Mouse (Mus musculus) CD4-positive, CD25-positive, alpha-beta regulatory T cell (primary cell): ENCODE measurements around the gene Abca3. TPM values are rescaled to one million over a fixed set of nuclear protein-coding genes. Genes with fewer than 3 reads are reported as not detected.

Source experiments
- polyA plus RNA-seq: library from polyadenylated mRNA; unstranded; fragments of 100-300 nt; shearing (Covaris generic); gene quantifications from one replicate; pipeline ENCODE4 v1.2.1, GENCODE M21; 2017

The Abca3 gene
- 29.9 TPM for polyA plus RNA-seq

DNA sequence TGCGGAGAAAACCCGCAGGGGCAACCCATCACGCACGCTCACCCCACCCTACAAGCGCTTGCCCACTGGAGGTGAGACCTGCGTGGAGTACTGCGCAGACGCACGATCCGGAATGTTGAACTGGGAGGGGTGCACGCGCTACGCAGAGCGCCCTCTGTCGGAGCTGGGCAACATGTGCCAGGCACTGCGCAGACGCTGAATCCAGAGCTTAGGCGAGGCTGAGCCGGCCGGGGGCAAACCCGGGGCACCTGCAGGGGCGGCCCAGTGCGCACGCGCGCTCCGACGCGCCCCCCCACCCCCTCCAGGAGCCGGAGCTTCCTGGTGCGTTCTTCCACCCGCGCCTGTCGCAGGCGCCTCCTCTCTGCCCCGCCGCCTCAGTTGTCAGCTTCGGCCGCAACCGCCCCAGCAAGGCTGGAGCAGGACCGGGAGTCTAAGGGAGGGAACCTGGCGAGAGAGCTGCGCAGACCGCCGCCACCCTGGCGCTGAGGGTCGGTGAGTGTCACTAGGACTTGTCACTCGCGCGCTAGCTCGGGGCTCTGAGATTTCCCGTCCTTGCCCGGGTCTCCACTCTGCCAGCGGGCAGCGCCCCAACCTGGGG lies at the start of gene Abca3:
Abca3 (plus strand) TSS at position 191 of the 598 bp plus-strand sequence.

GRCm38 (mm10) chr17:24350926-24351759 lies 607 bp upstream of the Abca3 start, which contains the start of gene Abca17:
Abca17 (minus strand) TSS chr17:24351068.

DNA sequence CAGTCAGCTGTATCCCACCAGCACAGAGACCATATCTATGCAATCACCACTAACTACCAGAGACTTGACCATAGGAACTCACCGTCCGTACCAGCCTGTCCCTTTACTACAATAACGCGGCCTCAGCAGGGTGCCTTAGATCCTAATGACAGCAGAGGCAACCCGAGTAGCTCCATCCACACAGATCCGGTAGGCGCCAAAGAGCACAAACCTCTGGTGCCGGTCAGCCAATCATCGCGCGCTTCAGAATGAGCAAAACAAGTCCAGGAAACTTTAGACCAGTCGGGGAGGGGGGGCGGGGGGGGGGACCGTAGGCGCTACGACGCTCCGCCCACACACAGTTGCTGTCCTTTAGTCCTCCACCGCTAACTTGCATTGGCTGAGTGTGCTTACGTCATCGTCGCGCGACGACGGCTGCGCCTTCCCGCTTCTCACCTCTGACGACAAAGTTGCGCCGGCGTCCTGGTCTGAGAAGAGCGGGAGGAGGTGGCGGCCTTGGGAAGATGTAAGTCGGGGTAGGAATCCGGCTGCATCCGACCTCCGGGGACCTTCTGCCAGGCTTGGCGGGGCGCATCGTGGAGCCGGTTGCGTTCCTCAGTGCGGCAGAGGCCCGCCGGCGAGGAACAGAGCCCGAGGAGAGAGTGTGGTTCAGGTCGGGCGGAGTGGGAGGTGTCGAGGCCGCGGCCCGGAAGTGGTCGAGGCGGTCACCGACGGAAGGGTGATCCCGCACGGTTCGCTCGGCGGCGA lies 62.7 kb downstream of the Abca3 start, which contains the start of gene Rnps1:
Rnps1 (plus strand) TSS at position 336 of the 747 bp plus-strand sequence.

DNA sequence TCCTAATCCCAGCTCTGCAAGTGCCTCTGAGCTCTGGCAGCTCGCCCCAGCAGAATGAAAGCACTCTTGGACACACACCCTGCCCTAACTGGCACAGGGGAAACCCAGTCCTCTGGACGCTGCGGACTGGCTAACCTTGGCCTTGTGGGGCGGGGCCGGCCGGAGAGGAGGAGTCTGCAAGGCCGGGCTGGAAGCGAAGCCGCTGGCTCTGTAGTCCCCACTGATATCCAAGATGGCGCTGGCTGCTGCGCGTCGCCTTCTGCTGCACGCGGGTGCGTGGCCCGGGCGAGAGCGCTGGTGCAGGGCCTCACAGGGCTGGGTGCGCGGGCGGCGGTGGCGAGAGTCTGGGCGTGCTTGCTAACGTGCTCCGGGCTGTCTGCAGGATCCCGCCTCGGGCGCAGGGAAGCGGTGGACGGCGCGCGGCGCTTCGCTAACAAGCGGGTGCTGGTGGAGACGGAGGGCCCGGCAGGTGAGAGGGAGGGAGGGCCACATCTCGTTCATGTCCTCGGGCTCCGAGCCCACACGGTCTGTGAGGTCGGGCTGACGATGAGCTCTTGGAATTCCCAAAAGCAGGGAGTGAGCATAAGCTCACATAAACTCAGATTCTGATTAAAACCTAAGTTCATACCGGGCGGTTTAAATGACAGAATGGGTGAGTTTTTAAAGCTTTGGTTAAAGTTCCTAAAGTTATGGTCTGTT lies 74.9 kb downstream of the Abca3 start, which contains the start of gene Eci1:
Eci1 (plus strand) TSS at position 171 of the 699 bp plus-strand sequence.

DNA sequence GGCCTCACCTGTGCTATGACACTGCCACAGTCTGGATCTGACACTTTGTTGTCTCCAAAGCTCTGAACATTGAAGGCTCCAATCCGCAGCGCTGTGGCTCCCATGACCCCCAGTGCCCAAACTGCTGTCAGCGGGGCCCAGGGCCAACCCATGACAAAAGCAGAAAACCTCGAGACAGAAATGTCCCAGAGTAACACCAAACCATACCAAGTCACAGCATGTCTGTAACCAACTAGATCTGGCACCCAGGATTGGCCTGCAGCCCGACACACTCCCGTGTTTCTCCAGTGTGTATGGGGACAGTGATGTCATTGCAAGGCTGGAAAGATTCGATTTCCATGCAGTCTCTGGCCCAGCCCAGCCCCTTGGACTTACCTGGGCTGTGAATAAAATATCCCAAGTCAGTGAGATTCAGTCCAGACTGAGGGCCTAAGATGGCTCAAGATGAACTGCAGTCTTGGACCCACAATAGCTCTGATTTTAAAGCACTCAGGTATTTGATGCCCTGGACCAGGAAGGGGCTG lies 90.9 kb downstream of the Abca3 start, which contains the start of gene Dnase1l2:
Dnase1l2 (minus strand) TSS at position 474 of the 524 bp plus-strand sequence.

Other genes with a start within 250 kb of the Abca3 start
- gene Pdpk1, start 201.0 kb upstream of the Abca3 start, polyA plus RNA-seq = 46.8 TPM
- gene Amdhd2, start 188.2 kb upstream of the Abca3 start, polyA plus RNA-seq = 42.3 TPM
- gene Atp6v0c, start 182.2 kb upstream of the Abca3 start, polyA plus RNA-seq = 308 TPM
- 0.80 TPM for gene Tbc1d24, start 146.4 kb upstream of the Abca3 start, polyA plus RNA-seq
- 0.04 TPM for gene Ntn3, start 142.4 kb upstream of the Abca3 start, polyA plus RNA-seq
- 4.0 TPM for gene Tedc2, start 131.1 kb upstream of the Abca3 start, polyA plus RNA-seq
- gene Ccnf, start 100.5 kb upstream of the Abca3 start, polyA plus RNA-seq = 2.6 TPM
- gene Abca17, start 882 bp upstream of the Abca3 start, polyA plus RNA-seq = 0.20 TPM
- 197 TPM for gene Rnps1, start 62.6 kb downstream of the Abca3 start, polyA plus RNA-seq
- gene Eci1, start 74.7 kb downstream of the Abca3 start, polyA plus RNA-seq = 75.0 TPM
- gene Dnase1l2, start 91.2 kb downstream of the Abca3 start, polyA plus RNA-seq = 3.2 TPM
- 107 TPM for gene E4f1, start 118.4 kb downstream of the Abca3 start, polyA plus RNA-seq
- 42.3 TPM for gene Pgp, start 118.4 kb downstream of the Abca3 start, polyA plus RNA-seq
- gene Bricd5, start 121.9 kb downstream of the Abca3 start, polyA plus RNA-seq = 0.31 TPM
- 26.4 TPM for gene Mlst8, start 127.1 kb downstream of the Abca3 start, polyA plus RNA-seq
- 0.18 TPM for gene Caskin1, start 136.7 kb downstream of the Abca3 start, polyA plus RNA-seq
- gene Traf7, start 176.0 kb downstream of the Abca3 start, polyA plus RNA-seq = 84.8 TPM
- 4.5 TPM for gene Rab26, start 182.3 kb downstream of the Abca3 start, polyA plus RNA-seq
- 50.6 TPM for gene Pkd1, start 197.9 kb downstream of the Abca3 start, polyA plus RNA-seq